Comparison of ENCODE assay signal across 8 mouse cellular contexts in genomic region chr10:29362197-29362900, GRCm38 (mm10). TPM values are rescaled to one million over a fixed set of nuclear protein-coding genes. Genes with fewer than 3 reads are reported as not detected.
DNase-seq lines count a peak whose midpoint lies in the region; ATAC-seq and TF ChIP-seq lines count a peak whose summit lies in the region.

Rnf146 (minus strand) TSS chr10:29362442.

- H3K36me3 ChIP-seq in neural tube, embryonic 11.5 days (ENCODE audit: control insufficient read depth, insufficient read depth, low read length) = no peaks in the 10 kb centered on the region
- 0 out of 2 replicates have a peak, but pooled peaks cover 3% of the 10 kb centered on the region for H3K36me3 ChIP-seq in embryonic facial prominence, embryonic 10.5 days (replicated peaks)
- no peaks in the 10 kb centered on the region for H3K36me3 ChIP-seq in heart, embryonic 15.5 days
- no peaks in the 10 kb centered on the region for H3K36me3 ChIP-seq in myocyte (ENCODE audit: control insufficient read depth, insufficient read depth)

- peak within 1 kb of the TSS; percentile 94 for H3K9ac ChIP-seq in neural tube, embryonic 11.5 days (ENCODE audit: low read length)
- H3K9ac ChIP-seq in heart, embryonic 15.5 days = peak within 1 kb of the TSS; percentile 98

- H3K4me3 ChIP-seq in neural tube, embryonic 11.5 days (ENCODE audit: low read depth, low read length) = peak within 1 kb of the TSS; percentile 83
- peak within 1 kb of the TSS; percentile 94 for H3K4me3 ChIP-seq in embryonic facial prominence, embryonic 10.5 days
- peak within 1 kb of the TSS; percentile 85 for H3K4me3 ChIP-seq in heart, embryonic 15.5 days
- peak within 1 kb of the TSS; percentile 59 for H3K4me3 ChIP-seq in myocyte

- peak within 1 kb of the TSS; percentile 97 for H3K27ac ChIP-seq in neural tube, embryonic 11.5 days (ENCODE audit: low read depth, low read length)
- peak within 1 kb of the TSS; percentile 99 for H3K27ac ChIP-seq in embryonic facial prominence, embryonic 10.5 days (replicated peaks)
- H3K27ac ChIP-seq in heart, embryonic 15.5 days = peak within 1 kb of the TSS; percentile 99

- no peak; the same call in 1 of the 2 replicates for ATAC-seq in neural tube, embryonic 11.5 days (ENCODE audit: insufficient read depth, low FRiP score, low TSS enrichment)
- ATAC-seq in heart, embryonic 15.5 days (replicated peaks; ENCODE audit: insufficient number of reproducible peaks, insufficient read depth, low FRiP score, low read depth) = peak; percentile 34; the same call in 1 of the 2 replicates

- H3K9me3 ChIP-seq in neural tube, embryonic 11.5 days (ENCODE audit: control insufficient read depth, low read length) = no peaks in the 10 kb centered on the region
- H3K9me3 ChIP-seq in embryonic facial prominence, embryonic 10.5 days = no peaks in the 10 kb centered on the region
- H3K9me3 ChIP-seq in heart, embryonic 15.5 days (replicated peaks) = no peaks in the 10 kb centered on the region

- peaks cover 3% of the 10 kb centered on the region; the same call in 1 of the 2 replicates for H3K4me1 ChIP-seq in neural tube, embryonic 11.5 days (ENCODE audit: control insufficient read depth, insufficient read depth, low read length)
- H3K4me1 ChIP-seq in embryonic facial prominence, embryonic 10.5 days = peaks cover 19% of the 10 kb centered on the region
- peaks cover 10% of the 10 kb centered on the region for H3K4me1 ChIP-seq in heart, embryonic 15.5 days (replicated peaks)

- WGBS in neural tube, embryonic 11.5 days = 9% methylated on average over 15 of the region's 15 CpGs
- WGBS in embryonic facial prominence, embryonic 10.5 days = 10% methylated on average over 15 of the region's 15 CpGs
- WGBS in heart, embryonic 15.5 days = 6% methylated on average over 15 of the region's 15 CpGs

- no peaks in the 10 kb centered on the region for H3K27me3 ChIP-seq in neural tube, embryonic 11.5 days (ENCODE audit: control insufficient read depth, insufficient read depth, low read length)
- no peaks in the 10 kb centered on the region for H3K27me3 ChIP-seq in embryonic facial prominence, embryonic 10.5 days (replicated peaks; ENCODE audit: low read depth, poor library complexity, severe bottlenecking)
- no peaks in the 10 kb centered on the region for H3K27me3 ChIP-seq in heart, embryonic 15.5 days
- H3K27me3 ChIP-seq in myocyte (ENCODE audit: control insufficient read depth, insufficient read depth, insufficient read length) = no peaks in the 10 kb centered on the region

- H3K79me2 ChIP-seq in myocyte (ENCODE audit: control insufficient read depth, insufficient read depth) = peaks cover 41% of the 10 kb centered on the region

- H3K4me2 ChIP-seq in neural tube, embryonic 11.5 days (ENCODE audit: low read depth) = peak within 1 kb of the TSS; percentile 69
- peak within 1 kb of the TSS; percentile 72 for H3K4me2 ChIP-seq in heart, embryonic 15.5 days
- peak within 1 kb of the TSS; percentile 89 for H3K4me2 ChIP-seq in myocyte (ENCODE audit: low read depth)

- intact Hi-C loops in left cerebral cortex, postnatal 4 days (cut with DNase I) = no loop called here

- no peak for DNase-seq in neural tube, embryonic 11.5 days (ENCODE audit: low spot score)
- no peak for DNase-seq in neural tube, embryonic 10.5 days (ENCODE audit: extremely low spot score, low spot score)
- DNase-seq in embryonic facial prominence, embryonic 10.5 days (ENCODE audit: low spot score) = no peak
- no peak for DNase-seq in left cerebral cortex, postnatal 4 days
- no peak for DNase-seq in cerebellum, postnatal 25 days
- no peak for DNase-seq in c-Kit-positive CD71-positive TER-119-positive erythroid progenitor cells, embryonic 14.5 days (ENCODE audit: low spot score)

- no peak for TF ChIP-seq POLR2A in myocyte (IDR thresholded peaks at IDR 0.05; ENCODE audit: insufficient read length, low read depth)

- peak within 1 kb of the TSS; percentile 69 for H3ac ChIP-seq in myocyte (ENCODE audit: control insufficient read depth, insufficient read length)

TF ChIP-seq in myocyte, 11 proteins besides CTCF, POLR2A, EP300 and RAD21:
- TF ChIP-seq MYOG (IDR thresholded peaks at IDR 0.05; ENCODE audit: control insufficient read depth in 1 of 3, insufficient read depth in 1 of 3, insufficient read length in 2 of 3, low read depth in 2 of 3) = no peak
- no peak for TF ChIP-seq MAX (IDR thresholded peaks at IDR 0.05; ENCODE audit: low read depth)
- no peak for TF ChIP-seq CEBPB (IDR thresholded peaks at IDR 0.05; ENCODE audit: insufficient read depth, poor library complexity, severe bottlenecking)
- no peak for TF ChIP-seq TCF3 (IDR thresholded peaks at IDR 0.05; ENCODE audit: insufficient read length, low read depth)
- TF ChIP-seq TCF12 (IDR thresholded peaks at IDR 0.05; ENCODE audit: insufficient read depth, poor library complexity, severe bottlenecking) = no peak
- TF ChIP-seq POLR2AphosphoS2 (IDR thresholded peaks at IDR 0.05; ENCODE audit: insufficient read length, low read depth) = no peak
- TF ChIP-seq MYOD1 (IDR thresholded peaks at IDR 0.05; ENCODE audit: control insufficient read depth in 1 of 3, insufficient read length in 2 of 3, low read depth in 2 of 3) = no peak
- TF ChIP-seq SRF (IDR thresholded peaks at IDR 0.05; ENCODE audit: control insufficient read depth, insufficient read length, low read depth) = no peak
- no peak for TF ChIP-seq USF1 (IDR thresholded peaks at IDR 0.05; ENCODE audit: low read depth)
TF ChIP-seq in myocyte: peak in this region for 0.

RNA-seq across cellular contexts. Expression of gene Rnf146, which starts in this region (rescaled TPM):
- polyA plus RNA-seq in neural tube, embryonic 11.5 days (2014; fragmentation: Nextera tagmentation; extraction: Ambion mirVana) = 66.5 and 75.4 TPM in 2 replicates
- polyA plus RNA-seq in embryonic facial prominence, embryonic 10.5 days (2016; fragmentation: Nextera tagmentation; extraction: Ambion mirVana) = 53.9 and 54.0 TPM in 2 replicates
- 35.7 and 37.9 TPM in 2 replicates for polyA plus RNA-seq in heart, embryonic 15.5 days (2015; fragmentation: Nextera tagmentation; extraction: Ambion mirVana)
- 10 to 100 TPM; 81.5 to 85.9 TPM for total RNA-seq in left cerebral cortex, postnatal 4 days (2021)
- polyA plus RNA-seq in myocyte (2012; fragmentation: generic; extraction: Trizol) = 17.5 TPM
